Mouse (Mus musculus) liver, postnatal 0 days (tissue): ENCODE results near the gene Izumo2. TPM values are rescaled to one million over a fixed set of nuclear protein-coding genes. Genes with fewer than 3 reads are reported as not detected.
A peak's percentile ranks its signal among the peaks of the same experiment; 100 is the strongest.
"Not testable (repeated sequence)": the region's sequence is repeated elsewhere in the genome, so short reads cannot be mapped to it uniquely, and the experiment has no call there.

Source experiments
- ATAC-seq: fragments of 200-750 bp; cut with Nextera tagmentation; 2 replicates; pipeline ENCODE4 v1.8.0; 2017; ENCODE audit warnings: mild to moderate bottlenecking, moderate library complexity
- DNase-seq: peaks from one replicate; pipeline ENCODE4 v3.0.0-alpha.2; 2016
- H3K27ac ChIP-seq: fragments of 300-500 bp; sonication (generic); 2 replicates; pipeline ENCODE4 v1.5.1; 2014; ENCODE audit warnings: antibody characterized with exemption, moderate library complexity, mild to moderate bottlenecking, low read depth
- H3K27me3 ChIP-seq: fragments of 300-500 bp; sonication (generic); 2 replicates; pipeline ENCODE4 v1.6.1; 2014; ENCODE audit warnings: low read length, control low read depth, mixed read lengths; ENCODE audit not compliant: insufficient read depth
- H3K36me3 ChIP-seq: fragments of 300-500 bp; sonication (generic); replicated peaks from 2 replicates; pipeline ENCODE4 v1.6.1; 2014; ENCODE audit warnings: mild to moderate bottlenecking, control low read depth, low read length, moderate library complexity, mixed read lengths; ENCODE audit not compliant: insufficient read depth
- H3K4me1 ChIP-seq: fragments of 300-500 bp; sonication (generic); 2 replicates; pipeline ENCODE4 v1.6.1; 2014; ENCODE audit warnings: antibody characterized with exemption, mild to moderate bottlenecking, control low read depth; ENCODE audit not compliant: insufficient read depth
- H3K4me2 ChIP-seq: fragments of 300-500 bp; sonication (generic); 2 replicates; pipeline ENCODE4 v1.6.1; 2014; ENCODE audit warnings: low read depth, mild to moderate bottlenecking, low read length, moderate library complexity, mixed read lengths
- H3K4me3 ChIP-seq: fragments of 300-500 bp; sonication (generic); 2 replicates; pipeline ENCODE4 v1.5.1; 2014; ENCODE audit warnings: low read depth, low read length
- H3K9ac ChIP-seq: fragments of 300-500 bp; sonication (generic); replicated peaks from 2 replicates; pipeline ENCODE4 v1.6.1; 2014; ENCODE audit warnings: mild to moderate bottlenecking, moderate library complexity
- H3K9me3 ChIP-seq: fragments of 300-500 bp; sonication (generic); 2 replicates; pipeline ENCODE4 v1.6.1; 2016; ENCODE audit warnings: mild to moderate bottlenecking, control low read depth, low read length, mixed read lengths
- CTCF ChIP-seq: sonication (generic); IDR thresholded peaks from 2 replicates; pipeline ENCODE4 v1.5.1; 2016; ENCODE audit warnings: antibody characterized with exemption, low read depth
- EP300 ChIP-seq: IDR thresholded peaks from 2 replicates; pipeline ENCODE4 v1.6.1; 2016; ENCODE audit warnings: antibody characterized with exemption, low read depth, mild to moderate bottlenecking
- WGBS: fragments of 180-500 bp; shearing (Covaris S2); extraction: QIAGEN DNeasy Blood & Tissue Kit; methylation state at CpG from one replicate; pipeline ENCODE4 v1.1.7; 2014; ENCODE audit not compliant: insufficient replicate concordance; 5-methylcytosine and 5-hydroxymethylcytosine counted together
- polyA plus RNA-seq: library from polyadenylated mRNA; unstranded; fragments of >200 nt; fragmentation: Nextera tagmentation; extraction: Ambion mirVana; gene quantifications from 2 replicates; pipeline ENCODE4 v1.2.1, GENCODE M21; 2015

The Izumo2 gene
- polyA plus RNA-seq, 1 experiment from 2014 or later = not detected

DNA sequence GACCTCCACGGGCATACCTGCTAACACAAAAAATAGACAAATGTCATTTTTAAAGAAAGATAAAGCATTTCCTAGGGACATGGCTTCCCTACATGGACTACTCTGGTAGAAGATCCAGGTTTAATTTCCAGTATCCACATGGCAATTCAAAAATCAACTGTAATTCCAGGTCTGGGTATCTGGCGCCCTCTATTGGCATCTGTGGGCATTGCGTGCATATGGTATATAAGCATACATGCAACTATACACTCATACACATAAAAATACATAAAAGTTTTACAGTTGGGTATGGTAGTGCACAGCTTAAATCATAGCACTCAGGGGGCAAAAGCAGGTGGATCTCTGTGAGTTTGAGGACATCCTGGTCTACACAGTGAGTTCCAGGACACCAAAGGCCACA, 4.2 kb upstream of the Izumo2 start:
- no peak overlapping the region for H3K27ac ChIP-seq
- no peaks in the 10 kb centered on the region for H3K9me3 ChIP-seq
- H3K9ac ChIP-seq = no peak overlapping the region
- 57% methylated on average over 3 of the region's 3 CpGs for WGBS
- no peak overlapping the region for H3K4me2 ChIP-seq
- TF ChIP-seq EP300 (no peak), CTCF (peak; percentile 71)
- H3K4me3 ChIP-seq = no peak overlapping the region
- H3K27me3 ChIP-seq = no peaks in the 10 kb centered on the region; the same call in 1 of the 2 replicates
- no peak for ATAC-seq
- peak; percentile 48 for DNase-seq
- H3K4me1 ChIP-seq = no peaks in the 10 kb centered on the region
- H3K36me3 ChIP-seq = no peaks in the 10 kb centered on the region

DNA sequence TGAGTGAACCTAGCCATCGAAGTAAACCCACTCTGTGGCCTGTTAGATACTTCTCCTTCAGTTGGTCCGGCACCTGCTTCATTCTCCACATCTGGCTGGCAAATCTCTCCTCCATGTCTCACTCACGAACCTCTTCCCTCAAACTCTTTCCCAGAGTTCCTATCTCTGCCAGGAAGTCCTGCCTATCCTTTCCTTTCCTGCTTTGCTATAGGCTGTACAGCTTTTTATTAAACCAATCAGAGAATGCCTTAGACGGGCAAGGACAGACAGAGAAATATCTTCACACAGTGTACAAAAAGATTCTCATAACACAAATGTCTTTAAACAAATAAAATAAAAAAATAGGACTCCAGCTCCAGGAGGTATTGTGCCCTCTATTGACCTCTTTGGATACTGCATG, 3.5 kb upstream of the Izumo2 start:
- Histone ChIP-seq H3K27ac (no peak overlapping the region), H3K4me2 (no peak overlapping the region), H3K9ac (no peak overlapping the region), H3K4me1 (no peaks in the 10 kb centered on the region), H3K36me3 (no peaks in the 10 kb centered on the region), H3K9me3 (no peaks in the 10 kb centered on the region), H3K27me3 (no peaks in the 10 kb centered on the region; the same call in 1 of the 2 replicates), H3K4me3 (no peak overlapping the region)
- WGBS = 78% methylated on average over 4 of the region's 4 CpGs
- DNase-seq (no peak), ATAC-seq (no peak)
- TF ChIP-seq EP300 = no peak
- TF ChIP-seq CTCF = no peak

DNA sequence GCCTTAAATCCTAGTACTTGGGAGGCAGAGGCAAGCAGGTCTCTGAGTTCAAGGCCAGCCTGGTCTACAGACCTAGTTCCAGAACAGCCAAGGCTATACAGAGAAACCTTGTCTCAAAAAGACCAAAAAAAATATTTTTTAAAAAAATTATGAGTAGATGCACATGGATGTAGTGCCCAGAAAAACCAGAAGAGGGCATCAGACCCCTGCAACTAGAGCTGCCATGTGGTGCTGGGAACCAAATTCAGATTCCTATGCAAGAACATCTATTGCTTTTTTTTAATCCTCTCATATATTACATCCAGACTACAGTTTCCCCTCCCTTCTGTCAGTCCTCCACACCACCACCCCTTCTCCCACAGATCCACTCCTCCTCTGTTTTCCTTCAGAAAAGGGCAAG, 2.2 kb upstream of the Izumo2 start:
- Histone ChIP-seq H3K27ac (no peak overlapping the region), H3K9ac (no peak overlapping the region), H3K9me3 (no peaks in the 10 kb centered on the region), H3K27me3 (no peaks in the 10 kb centered on the region; the same call in 1 of the 2 replicates), H3K4me3 (no peak overlapping the region), H3K36me3 (no peaks in the 10 kb centered on the region), H3K4me1 (no peaks in the 10 kb centered on the region), H3K4me2 (no peak overlapping the region)
- ATAC-seq (no peak), DNase-seq (no peak)
- TF ChIP-seq EP300 (no peak), CTCF (peak; percentile 18; the same call in 1 of the 2 replicates)

DNA sequence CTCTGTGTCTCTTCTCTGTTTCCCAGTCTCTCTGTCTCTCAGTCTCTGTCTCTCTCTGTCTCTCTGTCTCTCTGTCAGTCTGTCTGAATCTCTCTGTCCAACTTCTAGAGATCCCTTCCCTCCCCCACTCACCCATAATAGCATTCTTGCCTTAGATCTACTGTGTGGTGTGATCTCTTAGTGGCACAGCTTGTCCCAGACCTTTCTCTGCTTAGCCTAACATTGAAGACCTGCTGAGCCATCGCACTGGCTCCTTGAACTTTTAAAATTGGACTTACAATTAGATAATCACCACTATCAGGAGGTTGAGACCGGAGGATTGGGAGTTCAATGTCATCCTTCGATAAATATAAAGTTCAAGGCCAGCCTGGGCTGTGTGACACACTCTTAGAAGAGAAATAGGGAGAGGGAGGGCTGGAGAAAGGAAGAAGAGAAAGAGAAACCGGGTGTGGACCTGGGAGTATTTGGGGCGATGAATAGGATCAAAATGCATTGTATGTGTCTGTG, 1.3 kb upstream of the Izumo2 start:
- Histone ChIP-seq H3K4me3 (no peak overlapping the region), H3K36me3 (no peaks in the 10 kb centered on the region), H3K9me3 (no peaks in the 10 kb centered on the region), H3K4me2 (no peak overlapping the region), H3K27ac (no peak overlapping the region), H3K4me1 (no peaks in the 10 kb centered on the region), H3K27me3 (no peaks in the 10 kb centered on the region), H3K9ac (no peak overlapping the region)
- no peak for DNase-seq
- no peak for TF ChIP-seq CTCF
- TF ChIP-seq EP300 = no peak
- WGBS = 78% methylated on average over 5 of the region's 5 CpGs
- no peak for ATAC-seq

DNA sequence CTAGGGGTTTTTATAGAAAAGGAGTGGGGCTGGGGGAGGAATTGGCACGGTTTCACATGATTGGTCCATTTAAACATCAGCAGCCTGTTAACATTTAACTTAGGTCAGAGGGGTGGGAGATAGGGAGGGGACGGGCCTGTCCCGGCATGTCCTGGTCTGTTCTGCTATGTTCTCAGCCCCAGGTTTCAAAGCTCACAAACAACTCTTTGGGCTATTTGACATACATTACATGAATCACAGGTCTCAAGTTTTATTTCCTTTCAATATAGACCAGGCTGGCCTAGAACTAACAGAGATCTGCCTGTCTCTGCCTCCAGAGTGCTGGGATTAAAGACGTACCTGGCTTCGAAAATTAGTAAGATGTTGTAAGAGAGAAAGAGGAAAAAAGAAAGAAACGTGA, 449 bp upstream of the Izumo2 start:
- not testable (repeated sequence) for ATAC-seq, H3K27ac ChIP-seq, H3K4me3 ChIP-seq, H3K4me2 ChIP-seq, H3K36me3 ChIP-seq, H3K4me1 ChIP-seq, DNase-seq, H3K9ac ChIP-seq, H3K9me3 ChIP-seq, H3K27me3 ChIP-seq
- 85% methylated on average over 5 of the region's 6 CpGs for WGBS

DNA sequence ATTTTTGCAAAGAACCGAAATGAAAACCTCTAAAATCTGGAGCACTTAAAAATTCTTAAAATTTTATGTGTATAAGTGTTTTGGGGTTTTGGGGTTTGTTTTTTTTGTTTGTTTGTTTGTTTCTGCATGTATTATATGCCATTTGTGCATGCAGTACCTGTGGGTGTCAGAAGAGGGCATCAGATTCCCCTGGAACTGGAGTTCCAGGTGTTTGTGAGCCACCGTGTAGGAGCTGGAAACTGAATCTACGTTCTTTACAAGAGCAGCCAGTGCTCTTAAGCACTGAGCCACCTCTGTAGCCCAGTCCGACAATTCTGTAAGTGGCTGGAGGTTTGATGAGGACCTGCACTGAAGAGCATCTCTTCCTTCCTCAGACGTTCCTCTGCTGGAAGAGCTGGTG, 1.3 kb downstream of the Izumo2 start:
- TF ChIP-seq CTCF (no peak; the same call in 1 of the 2 replicates), EP300 (no peak)
- H3K9me3 ChIP-seq = no peaks in the 10 kb centered on the region
- ATAC-seq (no peak), DNase-seq (no peak)
- H3K27me3 ChIP-seq = no peaks in the 10 kb centered on the region
- 77% methylated on average over 5 of the region's 5 CpGs for WGBS
- H3K4me3 ChIP-seq = no peak overlapping the region
- H3K27ac ChIP-seq = no peak overlapping the region
- H3K36me3 ChIP-seq = no peaks in the 10 kb centered on the region
- no peak overlapping the region for H3K9ac ChIP-seq
- H3K4me1 ChIP-seq = no peaks in the 10 kb centered on the region
- no peak overlapping the region for H3K4me2 ChIP-seq

DNA sequence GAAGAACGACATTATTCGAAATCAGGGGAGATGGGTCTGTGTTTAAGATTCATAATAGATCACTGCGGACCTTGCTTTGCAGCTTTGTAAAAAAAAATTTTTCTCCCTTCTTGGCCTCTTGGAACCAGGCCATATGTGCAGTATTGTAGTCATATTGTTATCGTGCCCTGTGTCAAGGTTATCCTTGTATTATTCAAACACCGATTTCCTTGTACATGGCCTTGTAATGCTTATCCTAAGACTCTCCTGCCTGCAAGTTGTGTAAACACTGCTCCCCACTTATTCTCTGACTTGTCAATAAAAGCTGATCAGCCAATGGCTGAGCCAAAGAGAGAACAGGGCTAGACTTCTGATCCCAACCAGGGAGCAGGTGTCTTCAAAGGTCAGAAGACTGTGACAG, 13.5 kb downstream of the Izumo2 start:
- DNase-seq (no peak), ATAC-seq (no peak)
- Histone ChIP-seq H3K4me3 (no peak overlapping the region), H3K4me1 (no peaks in the 10 kb centered on the region), H3K4me2 (no peak overlapping the region), H3K9me3 (no peaks in the 10 kb centered on the region), H3K27ac (no peak overlapping the region), H3K9ac (no peak overlapping the region), H3K27me3 (no peaks in the 10 kb centered on the region), H3K36me3 (no peaks in the 10 kb centered on the region)
- TF ChIP-seq EP300 (no peak), CTCF (no peak)
- WGBS = 67% methylated on average over 5 of the region's 5 CpGs
